Mouse (Mus musculus): ENCODE data around the gene Ldhal6b. TPM values are rescaled to one million over a fixed set of nuclear protein-coding genes. Genes with fewer than 3 reads are reported as not detected.

Ldhal6b gene
- total and polyA plus RNA-seq, 2 experiments from 2014 or later = 1.3 TPM; not detected in 1

DNA sequence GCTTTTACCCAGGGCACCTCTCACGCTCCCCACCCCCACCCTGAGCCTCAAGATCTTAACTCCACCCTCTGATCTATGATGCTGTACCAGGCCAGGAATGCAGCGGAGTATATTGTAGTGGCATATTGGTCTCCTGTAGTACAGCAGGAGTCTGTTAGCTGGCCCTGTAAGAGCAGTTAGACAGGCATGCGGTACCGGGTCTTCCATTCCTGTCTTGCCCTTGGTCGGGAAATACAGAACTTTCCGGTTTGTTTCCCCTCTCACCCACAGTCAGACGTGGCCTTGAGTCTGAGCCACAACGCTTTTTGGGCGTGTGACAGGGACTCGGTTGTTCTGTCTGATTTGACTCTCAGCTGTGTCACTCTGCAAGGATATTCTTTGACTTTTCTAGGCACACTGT is 17.3 kb downstream of the Ldhal6b start:
- DNase-seq (no peak), ATAC-seq (no peak)
- H3K36me3 ChIP-seq (ENCODE audit: insufficient read depth) = no peaks in the 10 kb centered on the region
- no peak for TF ChIP-seq CTCF (IDR thresholded peaks at IDR 0.05; ENCODE audit: low read depth)
- WGBS = 94% methylated on average over 10 of the region's 10 CpGs
- H3K4me3 ChIP-seq (ENCODE audit: low read depth, low read length) = no peak overlapping the region
- no peaks in the 10 kb centered on the region for H3K9me3 ChIP-seq (ENCODE audit: low read length)
- H3K4me1 ChIP-seq (ENCODE audit: insufficient read depth) = no peaks in the 10 kb centered on the region
- peaks cover 5% of the 10 kb centered on the region; the same call in 1 of the 2 replicates for H3K27me3 ChIP-seq (ENCODE audit: insufficient read depth, low read length)
- no peak overlapping the region for H3K4me2 ChIP-seq (ENCODE audit: low read depth)
- H3K27ac ChIP-seq (ENCODE audit: low read depth, low read length) = no peak overlapping the region
- no peak overlapping the region for H3K9ac ChIP-seq

GRCm38 (mm10) chr17:5400435-5401090 is 18.0 kb downstream of the Ldhal6b start:
- Histone ChIP-seq H3K27ac (ENCODE audit: low read depth, low read length) (no peak overlapping the region), H3K4me1 (ENCODE audit: insufficient read depth) (no peaks in the 10 kb centered on the region), H3K36me3 (ENCODE audit: insufficient read depth) (no peaks in the 10 kb centered on the region), H3K4me2 (ENCODE audit: low read depth) (no peak overlapping the region), H3K4me3 (ENCODE audit: low read depth, low read length) (no peak overlapping the region), H3K9ac (no peak overlapping the region), H3K9me3 (ENCODE audit: low read length) (no peaks in the 10 kb centered on the region), H3K27me3 (ENCODE audit: insufficient read depth, low read length) (peaks cover 4% of the 10 kb centered on the region; the same call in 1 of the 2 replicates)
- ATAC-seq (no peak), DNase-seq (peak; percentile 32)
- TF ChIP-seq CTCF (IDR thresholded peaks at IDR 0.05; ENCODE audit: low read depth) = no peak
- WGBS = 66% methylated on average over 14 of the region's 14 CpGs

DNA sequence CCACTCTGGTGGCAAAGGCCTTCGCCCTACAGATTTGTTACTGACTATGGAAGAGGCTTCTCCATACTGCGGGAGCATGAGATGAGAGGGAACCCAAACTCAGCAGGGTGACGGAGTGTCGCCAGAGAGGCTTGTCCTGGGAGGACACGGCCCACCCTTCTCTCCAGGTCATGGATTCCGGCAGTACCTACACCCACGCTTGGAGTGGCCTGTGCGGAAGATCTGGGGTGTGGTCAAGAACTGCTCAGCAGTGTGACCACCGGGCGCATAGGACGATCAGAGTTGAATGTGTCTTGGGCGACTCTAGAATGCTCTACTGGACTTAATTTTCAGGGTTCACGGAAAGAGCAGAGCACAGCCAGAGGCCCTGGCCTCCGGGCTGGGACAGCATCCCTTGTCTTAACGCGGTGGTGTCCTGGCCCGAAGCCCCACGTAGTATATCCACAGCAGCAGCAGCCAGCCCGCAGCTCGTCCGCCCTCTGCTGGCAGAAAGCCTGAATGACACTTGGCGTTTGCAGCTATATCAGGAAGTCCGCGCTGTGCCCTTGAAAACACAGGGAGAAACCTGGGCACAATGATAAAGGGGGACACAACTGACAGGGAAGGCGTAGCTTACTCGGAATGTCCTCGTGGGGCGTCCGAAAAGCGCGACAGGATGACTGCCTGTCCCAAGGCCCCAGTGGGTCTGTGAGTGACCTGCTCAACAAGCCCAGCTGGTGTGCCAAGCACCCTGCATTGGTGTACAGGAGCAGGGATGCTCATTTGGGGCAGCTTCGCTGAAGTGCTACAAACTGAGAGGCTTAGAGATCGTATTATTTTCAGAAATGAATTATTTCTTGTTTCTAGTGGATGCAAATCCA is 21.2 kb downstream of the Ldhal6b start:
- peak overlapping the region; percentile 29 for H3K4me2 ChIP-seq (ENCODE audit: low read depth)
- no peak overlapping the region for H3K9ac ChIP-seq
- H3K4me3 ChIP-seq (ENCODE audit: low read depth, low read length) = no peak overlapping the region
- H3K36me3 ChIP-seq (ENCODE audit: insufficient read depth) = no peaks in the 10 kb centered on the region
- 29% methylated on average over 33 of the region's 33 CpGs for WGBS
- peak; percentile 82 for ATAC-seq
- no peaks in the 10 kb centered on the region for H3K27me3 ChIP-seq (ENCODE audit: insufficient read depth, low read length)
- no peaks in the 10 kb centered on the region for H3K4me1 ChIP-seq (ENCODE audit: insufficient read depth)
- peak; percentile 94 for DNase-seq
- H3K27ac ChIP-seq (ENCODE audit: low read depth, low read length) = no peak overlapping the region
- peak; percentile 100 for TF ChIP-seq CTCF (IDR thresholded peaks at IDR 0.05; ENCODE audit: low read depth)
- 0 out of 2 replicates have a peak, but pooled peaks cover 4% of the 10 kb centered on the region for H3K9me3 ChIP-seq (ENCODE audit: low read length)

DNA sequence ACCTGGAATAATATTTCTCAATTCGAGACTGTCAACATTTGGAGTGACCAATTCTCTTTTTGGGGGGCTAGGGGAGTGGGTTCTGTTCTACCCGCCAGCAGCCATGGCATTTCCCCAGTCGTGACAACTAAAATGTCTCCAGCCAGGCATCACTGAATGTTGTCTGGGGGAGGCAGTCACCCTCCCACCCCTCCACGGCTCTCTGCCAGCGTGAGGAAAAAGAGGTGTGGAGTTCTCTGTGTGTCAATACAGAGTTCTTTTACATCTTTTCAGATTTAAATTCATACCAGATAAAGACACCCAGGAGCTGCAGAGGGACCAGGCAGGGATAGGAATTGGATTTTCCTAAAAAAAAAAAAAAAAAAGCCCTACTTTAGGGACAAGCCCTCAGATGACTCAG is 22.4 kb downstream of the Ldhal6b start:
- 52% methylated on average over 5 of the region's 5 CpGs for WGBS
- H3K27ac ChIP-seq (ENCODE audit: low read depth, low read length) = no peak overlapping the region
- no peaks in the 10 kb centered on the region for H3K27me3 ChIP-seq (ENCODE audit: insufficient read depth, low read length)
- no peak for ATAC-seq
- no peak overlapping the region for H3K4me3 ChIP-seq (ENCODE audit: low read depth, low read length)
- no peaks in the 10 kb centered on the region for H3K4me1 ChIP-seq (ENCODE audit: insufficient read depth)
- H3K9me3 ChIP-seq (ENCODE audit: low read length) = 0 out of 2 replicates have a peak, but pooled peaks cover 4% of the 10 kb centered on the region
- no peaks in the 10 kb centered on the region for H3K36me3 ChIP-seq (ENCODE audit: insufficient read depth)
- H3K4me2 ChIP-seq (ENCODE audit: low read depth) = no peak overlapping the region
- no peak for TF ChIP-seq CTCF (IDR thresholded peaks at IDR 0.05; ENCODE audit: low read depth)
- DNase-seq = no peak
- no peak overlapping the region for H3K9ac ChIP-seq

- no peak for TF ChIP-seq CTCF (IDR thresholded peaks at IDR 0.05; ENCODE audit: low read depth)
- WGBS = 91% methylated on average over 16 of the region's 16 CpGs
- no peaks in the 10 kb centered on the region for H3K27me3 ChIP-seq (ENCODE audit: insufficient read depth, low read length)
- no peak overlapping the region for H3K9ac ChIP-seq
- H3K27ac ChIP-seq (ENCODE audit: low read depth, low read length) = no peak overlapping the region
- H3K4me1 ChIP-seq (ENCODE audit: insufficient read depth) = no peaks in the 10 kb centered on the region
- no peak for ATAC-seq
- H3K36me3 ChIP-seq (ENCODE audit: insufficient read depth) = no peaks in the 10 kb centered on the region
- 0 out of 2 replicates have a peak, but pooled peaks cover 4% of the 10 kb centered on the region for H3K9me3 ChIP-seq (ENCODE audit: low read length)
- H3K4me2 ChIP-seq (ENCODE audit: low read depth) = no peak overlapping the region
- DNase-seq = no peak
- no peak overlapping the region for H3K4me3 ChIP-seq (ENCODE audit: low read depth, low read length)
Measured at GRCm38 (mm10) chr17:5395454-5396205, 22.9 kb downstream of the Ldhal6b start.

DNA sequence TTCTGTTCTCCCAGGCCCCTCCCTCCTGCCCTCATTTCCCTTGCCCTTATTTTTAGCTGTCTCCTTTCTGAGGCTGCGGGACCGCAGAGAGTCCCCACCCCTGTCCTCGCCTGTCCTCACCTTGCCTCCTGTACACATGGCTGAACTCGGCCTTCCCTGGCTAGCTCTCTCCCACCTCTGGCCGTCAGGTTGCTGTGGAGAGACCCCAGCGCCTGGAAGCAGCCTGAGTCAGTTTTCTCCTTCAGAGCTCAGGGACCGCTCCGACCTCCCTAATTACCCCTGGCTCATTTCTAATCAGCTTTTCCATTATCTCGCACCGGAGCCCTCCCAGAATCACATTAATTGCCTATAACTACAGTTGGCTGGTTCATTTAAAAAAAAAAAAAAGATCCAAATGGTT is 27.9 kb downstream of the Ldhal6b start:
- Histone ChIP-seq H3K9ac (no peak overlapping the region), H3K27ac (ENCODE audit: low read depth, low read length) (no peak overlapping the region), H3K27me3 (ENCODE audit: insufficient read depth, low read length) (no peaks in the 10 kb centered on the region), H3K9me3 (ENCODE audit: low read length) (0 out of 2 replicates have a peak, but pooled peaks cover 4% of the 10 kb centered on the region), H3K4me3 (ENCODE audit: low read depth, low read length) (no peak overlapping the region), H3K4me1 (ENCODE audit: insufficient read depth) (no peaks in the 10 kb centered on the region), H3K36me3 (ENCODE audit: insufficient read depth) (no peaks in the 10 kb centered on the region), H3K4me2 (ENCODE audit: low read depth) (no peak overlapping the region)
- WGBS = 29% methylated on average over 10 of the region's 10 CpGs
- DNase-seq (no peak), ATAC-seq (no peak)
- no peak for TF ChIP-seq CTCF (IDR thresholded peaks at IDR 0.05; ENCODE audit: low read depth)

Data from forebrain, postnatal 0 days (tissue).